Mouse (Mus musculus) spleen, adult 2 months (tissue): Measurements from ENCODE around the gene Itgae.

Experiments
- CTCF ChIP-seq: fragments of 200-500 bp; IDR thresholded peaks from 2 replicates; pipeline ENCODE4 v1.5.1; 2011; ENCODE audit warnings: mild to moderate bottlenecking, inconsistent platforms; ENCODE audit not compliant: insufficient read depth, insufficient read length, insufficient replicate concordance; ENCODE audit errors: extremely low read depth
- POLR2A ChIP-seq: fragments of 200-500 bp; IDR thresholded peaks from 2 replicates; pipeline ENCODE4 v1.6.1; 2011; ENCODE audit warnings: low read depth, low read length, inconsistent platforms

- TF ChIP-seq CTCF = no peak
- no peak for TF ChIP-seq POLR2A
Measured at GRCm38 (mm10) chr11:73085391-73085790, 5.0 kb upstream of the Itgae start.
